Mouse (Mus musculus) intestine, embryonic 14.5 days (tissue): ENCODE results near the gene Tmem178. TPM values are rescaled to one million over a fixed set of nuclear protein-coding genes. Genes with fewer than 3 reads are reported as not detected.
A peak's percentile ranks its signal among the peaks of the same experiment; 100 is the strongest.

Experiments
- ATAC-seq: fragments of 200-750 bp; cut with Nextera tagmentation; replicated peaks from 2 replicates; pipeline ENCODE4 v1.8.0; 2017; ENCODE audit warnings: low read depth, moderate number of reproducible peaks, moderate TSS enrichment, moderate library complexity; ENCODE audit not compliant: low FRiP score, low TSS enrichment
- DNase-seq: peaks from one replicate; pipeline ENCODE4 v3.0.0-alpha.2; 2018; ENCODE audit warnings: low spot score
- H3K27ac ChIP-seq: fragments of 300-500 bp; sonication (generic); 2 replicates; pipeline ENCODE4 v1.5.1; 2014; ENCODE audit warnings: low read depth, mild to moderate bottlenecking, control low read depth
- H3K27me3 ChIP-seq: fragments of 300-500 bp; sonication (generic); replicated peaks from 2 replicates; pipeline ENCODE4 v1.6.1; 2014; ENCODE audit warnings: low read length, control low read depth; ENCODE audit not compliant: control insufficient read depth, insufficient read depth
- H3K36me3 ChIP-seq: fragments of 300-500 bp; sonication (generic); 2 replicates; pipeline ENCODE4 v1.6.1; 2014; ENCODE audit warnings: low read length, control low read depth; ENCODE audit not compliant: control insufficient read depth, insufficient read depth
- H3K4me1 ChIP-seq: fragments of 300-500 bp; sonication (generic); replicated peaks from 2 replicates; pipeline ENCODE4 v1.6.1; 2014; ENCODE audit warnings: low read length, control low read depth, mixed read lengths; ENCODE audit not compliant: control insufficient read depth, insufficient read depth
- H3K4me2 ChIP-seq: fragments of 300-500 bp; sonication (generic); 2 replicates; pipeline ENCODE4 v1.6.1; 2014; ENCODE audit warnings: low read length
- H3K4me3 ChIP-seq: fragments of 300-500 bp; sonication (generic); 2 replicates; pipeline ENCODE4 v1.5.1; 2014; ENCODE audit warnings: low read depth, low read length, control low read depth, mixed read lengths
- H3K9ac ChIP-seq: fragments of 300-500 bp; sonication (generic); 2 replicates; pipeline ENCODE4 v1.6.1; 2014; ENCODE audit warnings: mild to moderate bottlenecking, low read length
- H3K9me3 ChIP-seq: fragments of 300-500 bp; sonication (generic); 2 replicates; pipeline ENCODE4 v1.6.1; 2016; ENCODE audit warnings: low read length, control low read depth; ENCODE audit not compliant: control insufficient read depth
- WGBS: fragments of 180-500 bp; shearing (Covaris S2); extraction: QIAGEN DNeasy Blood & Tissue Kit; methylation state at CpG from one replicate; pipeline ENCODE4 v1.1.7; 2014; 5-methylcytosine and 5-hydroxymethylcytosine counted together
- polyA plus RNA-seq: library from polyadenylated mRNA; unstranded; fragments of >200 nt; fragmentation: Nextera tagmentation; extraction: Ambion mirVana; gene quantifications from 2 replicates; pipeline ENCODE4 v1.2.1, GENCODE M21; 2014

Gene Tmem178
- polyA plus RNA-seq, 1 experiment from 2014 or later, result 4.1 TPM

DNA sequence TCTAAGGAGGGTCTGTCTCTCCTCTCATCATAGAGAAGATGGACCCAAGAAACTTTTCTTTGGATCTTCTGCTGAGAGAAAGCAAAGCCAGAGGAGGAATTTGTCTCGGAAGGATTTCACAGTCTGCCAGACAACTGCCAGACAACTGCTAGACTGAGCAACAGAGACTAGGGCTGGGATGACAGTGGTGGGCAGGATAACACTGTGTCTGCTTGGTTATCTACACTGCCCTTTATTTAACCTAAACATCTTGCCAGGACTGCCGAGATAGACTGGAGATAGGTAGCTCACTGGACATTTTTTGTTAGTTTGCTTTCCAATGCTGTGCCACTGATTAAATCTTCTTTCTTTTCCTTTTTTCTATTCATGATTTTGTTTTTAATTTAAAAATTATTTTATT lies 97.2 kb downstream of the Tmem178 start:
- peaks cover 69% of the 10 kb centered on the region for H3K36me3 ChIP-seq
- ATAC-seq, result no peak

DNA sequence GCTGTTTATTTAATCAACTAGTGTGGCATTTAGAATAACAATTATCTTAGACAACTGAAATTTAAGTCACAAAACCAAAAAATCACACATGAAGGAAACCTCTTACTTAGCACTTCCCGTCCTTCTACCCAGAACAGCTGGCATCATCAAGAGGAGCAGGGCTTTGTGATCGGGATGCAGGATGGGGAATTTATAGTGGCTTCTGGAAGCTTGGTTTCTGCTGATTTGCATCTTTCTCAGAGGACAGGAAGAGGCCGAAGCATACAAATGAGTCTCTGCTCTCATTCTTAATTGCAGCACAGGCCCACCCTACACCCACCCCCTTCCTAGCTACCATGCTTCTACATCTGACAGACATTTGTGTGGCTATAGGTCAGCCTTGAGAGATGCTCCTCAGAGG lies 99.9 kb downstream of the Tmem178 start:
- Histone ChIP-seq H3K4me1 (no peaks in the 10 kb centered on the region; the same call in 1 of the 2 replicates), H3K4me2 (no peak overlapping the region), H3K4me3 (no peak overlapping the region), H3K9me3 (no peaks in the 10 kb centered on the region), H3K27ac (no peak overlapping the region), H3K27me3 (no peaks in the 10 kb centered on the region), H3K9ac (no peak overlapping the region), H3K36me3 (peaks cover 48% of the 10 kb centered on the region)
- DNase-seq (no peak), ATAC-seq (no peak)
- WGBS, result 87% methylated on average over 3 of the region's 3 CpGs

More for the DNA sequence above, 97.2 kb downstream of the Tmem178 start:
- Histone ChIP-seq H3K4me2 (no peak overlapping the region), H3K4me1 (no peaks in the 10 kb centered on the region), H3K9me3 (no peaks in the 10 kb centered on the region), H3K4me3 (no peak overlapping the region), H3K9ac (no peak overlapping the region), H3K27ac (no peak overlapping the region), H3K27me3 (no peaks in the 10 kb centered on the region)
- DNase-seq, result no peak
- WGBS, result 64% methylated on average over 2 of the region's 2 CpGs

DNA sequence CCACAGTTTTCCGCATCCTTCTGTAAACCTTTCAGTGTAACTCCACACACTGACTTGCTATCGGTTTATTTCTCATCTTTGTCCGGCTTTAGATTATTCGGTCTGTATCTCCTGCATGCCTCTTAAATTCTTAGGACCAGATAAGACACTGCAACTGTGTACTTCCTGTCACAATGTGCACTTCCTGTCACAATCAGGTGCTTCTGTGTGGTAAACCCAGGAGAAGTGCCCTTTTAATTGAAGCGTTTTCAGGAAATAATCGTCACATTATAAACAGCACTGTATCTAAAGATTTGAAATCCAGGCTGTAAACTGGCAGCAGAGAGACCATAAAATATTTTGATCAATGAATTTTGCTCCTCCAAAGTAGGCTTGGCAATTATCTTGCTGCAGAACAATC lies 100.7 kb downstream of the Tmem178 start:
- DNase-seq (no peak), ATAC-seq (no peak)
- no peaks in the 10 kb centered on the region; the same call in 1 of the 2 replicates for H3K4me1 ChIP-seq
- WGBS, result 87% methylated on average over 6 of the region's 6 CpGs
- no peak overlapping the region for H3K4me2 ChIP-seq
- no peak overlapping the region for H3K9ac ChIP-seq
- peaks cover 43% of the 10 kb centered on the region for H3K36me3 ChIP-seq
- no peaks in the 10 kb centered on the region for H3K9me3 ChIP-seq
- H3K4me3 ChIP-seq, result no peak overlapping the region
- H3K27ac ChIP-seq, result no peak overlapping the region
- no peaks in the 10 kb centered on the region for H3K27me3 ChIP-seq

DNA sequence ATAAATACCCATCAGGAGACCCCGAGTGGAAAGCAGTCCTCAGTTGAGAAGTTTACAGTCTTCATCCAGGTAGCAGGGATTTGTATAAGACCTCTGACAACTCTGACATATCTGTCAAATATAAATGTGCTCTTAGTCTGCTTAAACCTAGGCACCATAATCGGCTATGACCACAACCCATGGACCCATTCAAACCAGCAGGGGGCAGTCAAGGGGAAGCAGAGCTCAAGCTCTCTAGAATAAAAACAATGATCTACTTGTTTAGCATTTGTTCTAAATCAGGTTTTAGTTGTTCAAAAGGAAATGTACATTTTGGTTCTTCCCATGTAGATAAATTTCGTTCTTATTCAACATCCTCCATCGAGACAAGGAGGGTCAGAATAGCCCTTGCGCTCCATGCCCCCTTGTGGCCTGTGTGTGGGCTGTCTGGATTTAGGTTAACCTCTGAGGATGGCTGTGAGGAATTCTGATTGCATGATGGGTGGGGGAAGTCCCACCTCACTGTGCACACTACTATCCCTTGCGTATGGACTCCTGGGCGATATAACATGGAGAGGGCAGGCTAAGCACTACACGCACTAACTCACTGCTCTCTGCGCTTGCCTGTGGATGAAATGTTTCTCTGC lies 101.2 kb downstream of the Tmem178 start:
- Histone ChIP-seq H3K4me2 (no peak overlapping the region), H3K4me1 (no peaks in the 10 kb centered on the region; the same call in 1 of the 2 replicates), H3K4me3 (no peak overlapping the region), H3K9ac (no peak overlapping the region), H3K27me3 (no peaks in the 10 kb centered on the region), H3K9me3 (no peaks in the 10 kb centered on the region), H3K27ac (no peak overlapping the region), H3K36me3 (peaks cover 42% of the 10 kb centered on the region)
- ATAC-seq (no peak), DNase-seq (no peak)
- 88% methylated on average over 9 of the region's 9 CpGs for WGBS

DNA sequence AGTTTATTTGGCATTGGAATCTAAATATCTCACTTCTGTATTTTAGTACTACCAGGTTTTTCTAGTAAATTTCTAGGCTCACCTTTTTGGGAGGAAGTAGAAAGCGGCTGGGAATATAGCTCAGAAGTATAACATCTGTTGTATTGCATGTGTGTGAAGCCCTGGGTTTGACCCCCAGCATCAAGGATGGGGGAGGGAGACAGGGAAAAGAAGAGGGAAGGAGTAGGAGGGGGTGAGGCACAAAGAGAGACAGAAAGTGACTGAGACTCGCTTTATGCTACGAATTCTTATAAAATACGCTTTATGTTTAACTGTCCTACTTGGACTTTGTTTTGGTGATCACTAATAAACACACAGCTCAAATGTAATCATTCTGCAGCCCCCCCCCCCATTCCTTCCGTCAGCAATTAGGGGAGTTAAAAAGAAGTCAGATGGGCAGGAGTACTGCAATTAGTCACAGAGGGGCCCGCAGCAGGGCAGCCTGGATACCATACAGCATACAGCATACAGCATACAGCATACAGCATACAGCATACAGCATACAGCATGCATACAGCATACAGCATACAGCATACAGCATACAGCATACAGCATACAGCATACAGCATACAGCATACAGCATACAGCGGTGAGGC lies 103.6 kb downstream of the Tmem178 start:
- no peak overlapping the region for H3K4me3 ChIP-seq
- peaks cover 46% of the 10 kb centered on the region for H3K36me3 ChIP-seq
- no peaks in the 10 kb centered on the region; the same call in 1 of the 2 replicates for H3K4me1 ChIP-seq
- H3K9ac ChIP-seq, result no peak overlapping the region
- DNase-seq, result no peak
- 51% methylated on average over 7 of the region's 7 CpGs for WGBS
- no peaks in the 10 kb centered on the region for H3K27me3 ChIP-seq
- no peaks in the 10 kb centered on the region for H3K9me3 ChIP-seq
- peak overlapping the region; percentile 51; the same call in 1 of the 2 replicates for H3K27ac ChIP-seq
- H3K4me2 ChIP-seq, result no peak overlapping the region
- no peak for ATAC-seq

Other genes with a start within 250 kb of the Tmem178 start
- gene Map4k3, start 216.1 kb upstream of the Tmem178 start, polyA plus RNA-seq, result 31.2 and 33.3 TPM in 2 replicates
- gene Thumpd2, start 120.5 kb downstream of the Tmem178 start, polyA plus RNA-seq, result 15.1 and 19.2 TPM in 2 replicates